Mouse (Mus musculus): ENCODE data around the gene Fbxl19. TPM values are rescaled to one million over a fixed set of nuclear protein-coding genes. Genes with fewer than 3 reads are reported as not detected.

Gene Fbxl19
- polyA plus RNA-seq, 1 experiment from 2014 or later: 2.2 TPM

DNA sequence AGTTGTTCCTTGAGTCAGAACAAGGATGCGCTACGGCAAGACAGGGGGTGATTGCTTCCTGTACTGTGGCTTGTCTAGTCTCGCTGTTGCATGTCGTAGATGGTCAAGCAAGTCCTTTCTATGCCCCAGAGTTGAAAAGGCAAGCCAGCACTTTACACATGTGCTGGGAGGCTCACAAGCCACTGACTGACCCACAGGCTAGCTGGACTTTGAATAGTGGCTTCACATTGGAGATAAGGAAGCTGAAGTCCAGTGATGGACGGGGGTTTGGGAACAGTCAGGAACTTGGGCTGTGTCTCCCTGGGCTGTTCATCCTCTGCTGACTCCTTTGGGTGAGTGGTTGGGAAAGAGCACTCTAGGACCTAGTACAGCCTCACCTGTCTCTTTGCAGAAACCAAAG is 7.3 kb downstream of the Fbxl19 start:
- H3K9me3 ChIP-seq (ENCODE audit: control insufficient read depth): no peaks in the 10 kb centered on the region
- H3K4me3 ChIP-seq (ENCODE audit: low read depth, low read length): no peak overlapping the region
- H3K27me3 ChIP-seq (replicated peaks; ENCODE audit: control insufficient read depth, insufficient read depth, low read length): no peaks in the 10 kb centered on the region
- H3K4me2 ChIP-seq (replicated peaks; ENCODE audit: low read depth): no peak overlapping the region
- H3K4me1 ChIP-seq (replicated peaks; ENCODE audit: control insufficient read depth, insufficient read depth, low read length): no peaks in the 10 kb centered on the region
- peaks cover 77% of the 10 kb centered on the region for H3K36me3 ChIP-seq (ENCODE audit: control insufficient read depth, insufficient read depth)
- 86% methylated on average over 5 of the region's 5 CpGs for WGBS
- TF ChIP-seq CTCF (IDR thresholded peaks at IDR 0.05; ENCODE audit: low read depth): no peak
- no peak overlapping the region for H3K27ac ChIP-seq (ENCODE audit: low read depth, low read length)
- ATAC-seq: no peak
- no peak overlapping the region for H3K9ac ChIP-seq (ENCODE audit: low read depth, low read length)

DNA sequence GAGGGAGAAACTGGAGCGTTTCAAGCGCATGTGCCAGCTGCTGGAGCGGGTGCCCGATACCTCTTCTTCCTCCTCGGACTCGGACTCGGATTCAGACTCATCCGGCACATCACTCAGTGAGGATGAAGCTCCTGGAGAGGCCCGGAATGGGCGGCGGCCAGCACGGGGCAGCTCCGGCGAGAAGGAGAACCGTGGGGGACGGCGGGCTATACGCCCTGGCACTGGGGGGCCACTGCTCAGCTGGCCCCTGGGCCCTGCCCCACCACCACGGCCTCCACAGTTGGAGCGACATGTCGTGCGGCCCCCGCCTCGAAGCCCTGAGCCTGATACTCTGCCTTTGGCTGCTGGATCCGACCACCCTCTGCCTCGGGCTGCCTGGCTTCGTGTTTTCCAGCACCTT is 7.7 kb downstream of the Fbxl19 start:
- 92% methylated on average over 27 of the region's 27 CpGs for WGBS
- no peaks in the 10 kb centered on the region for H3K9me3 ChIP-seq (ENCODE audit: control insufficient read depth)
- no peak for ATAC-seq

DNA sequence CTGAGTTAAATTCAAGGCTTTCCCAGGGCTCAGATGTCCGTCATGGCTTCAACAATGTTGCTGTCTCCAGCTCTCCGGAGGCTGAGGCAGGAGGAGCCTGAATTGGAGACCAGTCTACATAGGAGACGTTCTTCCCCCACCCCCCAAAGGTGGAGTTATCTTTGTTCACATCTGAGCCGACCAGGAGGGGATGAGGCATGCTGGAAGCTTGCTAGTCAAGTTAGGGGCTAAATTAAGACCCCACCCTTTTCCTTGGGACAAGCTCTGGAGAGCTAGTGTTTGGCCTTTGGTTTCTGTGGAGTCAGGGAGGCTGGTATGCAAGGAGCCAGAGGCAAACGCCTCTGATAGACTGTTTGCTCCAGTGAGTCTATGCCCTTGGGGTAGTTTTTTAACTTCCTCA is 8.8 kb downstream of the Fbxl19 start:
- TF ChIP-seq CTCF (IDR thresholded peaks at IDR 0.05; ENCODE audit: low read depth): no peak
- Histone ChIP-seq H3K9ac (ENCODE audit: low read depth, low read length) (no peak overlapping the region), H3K36me3 (ENCODE audit: control insufficient read depth, insufficient read depth) (peaks cover 89% of the 10 kb centered on the region), H3K9me3 (ENCODE audit: control insufficient read depth) (no peaks in the 10 kb centered on the region), H3K4me3 (ENCODE audit: low read depth, low read length) (no peak overlapping the region), H3K27ac (ENCODE audit: low read depth, low read length) (no peak overlapping the region), H3K4me1 (replicated peaks; ENCODE audit: control insufficient read depth, insufficient read depth, low read length) (no peaks in the 10 kb centered on the region), H3K27me3 (replicated peaks; ENCODE audit: control insufficient read depth, insufficient read depth, low read length) (no peaks in the 10 kb centered on the region), H3K4me2 (replicated peaks; ENCODE audit: low read depth) (no peak overlapping the region)
- WGBS: 54% methylated on average over 5 of the region's 5 CpGs
- no peak for ATAC-seq

More for the DNA sequence above, 7.7 kb downstream of the Fbxl19 start:
- H3K36me3 ChIP-seq (ENCODE audit: control insufficient read depth, insufficient read depth): peaks cover 81% of the 10 kb centered on the region
- no peak overlapping the region for H3K4me2 ChIP-seq (replicated peaks; ENCODE audit: low read depth)
- no peak overlapping the region for H3K27ac ChIP-seq (ENCODE audit: low read depth, low read length)
- no peak for TF ChIP-seq CTCF (IDR thresholded peaks at IDR 0.05; ENCODE audit: low read depth)
- no peaks in the 10 kb centered on the region for H3K27me3 ChIP-seq (replicated peaks; ENCODE audit: control insufficient read depth, insufficient read depth, low read length)
- H3K4me3 ChIP-seq (ENCODE audit: low read depth, low read length): no peak overlapping the region
- no peak overlapping the region for H3K9ac ChIP-seq (ENCODE audit: low read depth, low read length)
- no peaks in the 10 kb centered on the region for H3K4me1 ChIP-seq (replicated peaks; ENCODE audit: control insufficient read depth, insufficient read depth, low read length)

DNA sequence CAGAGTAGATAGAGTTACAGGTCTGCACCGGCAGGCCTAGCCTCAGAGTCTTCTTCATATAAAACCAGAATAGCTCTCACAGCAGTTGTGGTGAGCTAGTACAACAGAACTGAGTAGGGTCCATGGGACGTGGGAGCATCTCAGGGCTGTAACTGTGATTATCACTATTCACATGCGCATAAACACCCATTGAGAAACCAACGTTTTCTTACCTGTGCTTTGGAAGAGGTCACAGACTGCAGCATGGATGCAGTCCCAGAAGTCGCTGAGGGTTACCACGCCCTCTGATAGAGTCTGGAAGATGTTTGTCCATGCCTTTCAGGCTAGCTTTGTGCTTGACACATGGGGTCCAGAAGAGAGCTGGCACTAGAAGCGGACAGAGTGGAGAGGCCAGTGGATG is 9.4 kb downstream of the Fbxl19 start:
- TF ChIP-seq CTCF (IDR thresholded peaks at IDR 0.05; ENCODE audit: low read depth): no peak
- Histone ChIP-seq H3K4me2 (replicated peaks; ENCODE audit: low read depth) (no peak overlapping the region), H3K9ac (ENCODE audit: low read depth, low read length) (no peak overlapping the region), H3K4me3 (ENCODE audit: low read depth, low read length) (no peak overlapping the region), H3K36me3 (ENCODE audit: control insufficient read depth, insufficient read depth) (peaks cover 83% of the 10 kb centered on the region), H3K9me3 (ENCODE audit: control insufficient read depth) (no peaks in the 10 kb centered on the region), H3K4me1 (replicated peaks; ENCODE audit: control insufficient read depth, insufficient read depth, low read length) (no peaks in the 10 kb centered on the region), H3K27me3 (replicated peaks; ENCODE audit: control insufficient read depth, insufficient read depth, low read length) (no peaks in the 10 kb centered on the region), H3K27ac (ENCODE audit: low read depth, low read length) (no peak overlapping the region)
- no peak for ATAC-seq
- WGBS: 75% methylated on average over 7 of the region's 7 CpGs

DNA sequence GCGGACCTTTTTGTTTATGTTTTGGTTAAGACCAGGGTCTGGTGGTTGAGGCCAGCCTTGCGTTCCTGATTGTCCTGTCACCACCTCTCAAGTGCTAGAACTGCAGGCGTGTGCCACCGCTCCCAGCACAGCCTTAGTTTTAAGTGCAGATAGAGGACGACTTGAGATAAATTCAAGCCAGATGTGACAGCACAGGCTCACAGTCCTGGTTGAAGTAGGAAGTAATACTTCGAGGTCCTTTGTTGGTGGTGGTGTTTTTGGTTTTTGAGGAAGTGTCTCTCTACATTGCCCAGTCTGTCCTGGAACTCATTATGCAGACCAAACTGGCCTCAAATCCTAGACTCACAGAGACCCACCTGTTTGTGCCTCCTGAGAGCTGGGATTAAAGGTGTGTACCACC is 15.4 kb downstream of the Fbxl19 start:
- H3K36me3 ChIP-seq (ENCODE audit: control insufficient read depth, insufficient read depth): peaks cover 54% of the 10 kb centered on the region
- no peaks in the 10 kb centered on the region for H3K4me1 ChIP-seq (replicated peaks; ENCODE audit: control insufficient read depth, insufficient read depth, low read length)
- no peak for TF ChIP-seq CTCF (IDR thresholded peaks at IDR 0.05; ENCODE audit: low read depth)
- H3K4me2 ChIP-seq (replicated peaks; ENCODE audit: low read depth): no peak overlapping the region
- WGBS: 59% methylated on average over 6 of the region's 6 CpGs
- H3K4me3 ChIP-seq (ENCODE audit: low read depth, low read length): no peak overlapping the region
- H3K27me3 ChIP-seq (replicated peaks; ENCODE audit: control insufficient read depth, insufficient read depth, low read length): no peaks in the 10 kb centered on the region
- H3K9me3 ChIP-seq (ENCODE audit: control insufficient read depth): no peaks in the 10 kb centered on the region
- H3K27ac ChIP-seq (ENCODE audit: low read depth, low read length): no peak overlapping the region
- ATAC-seq: no peak
- H3K9ac ChIP-seq (ENCODE audit: low read depth, low read length): no peak overlapping the region

DNA sequence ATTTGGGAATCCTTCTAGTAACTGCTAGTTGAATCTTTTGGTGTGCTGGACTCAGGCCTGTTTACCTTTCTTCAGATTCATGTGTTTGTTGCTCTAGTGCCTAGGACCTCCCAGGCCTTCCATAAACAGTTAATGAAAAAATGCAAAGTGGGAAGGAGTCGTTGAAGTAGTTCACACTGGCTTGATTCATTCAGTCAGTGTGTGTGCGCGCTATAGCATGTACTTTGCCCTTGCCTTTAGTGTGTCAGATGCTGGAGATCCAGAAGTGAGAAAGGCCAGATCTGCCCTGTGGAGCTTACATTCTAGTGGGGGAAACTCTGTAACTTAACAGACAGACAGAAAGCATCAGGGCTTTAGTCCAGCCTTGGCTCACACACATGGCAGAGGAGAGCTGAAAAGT is 16.1 kb downstream of the Fbxl19 start:
- Histone ChIP-seq H3K4me1 (replicated peaks; ENCODE audit: control insufficient read depth, insufficient read depth, low read length) (no peaks in the 10 kb centered on the region), H3K27me3 (replicated peaks; ENCODE audit: control insufficient read depth, insufficient read depth, low read length) (no peaks in the 10 kb centered on the region), H3K4me2 (replicated peaks; ENCODE audit: low read depth) (no peak overlapping the region), H3K4me3 (ENCODE audit: low read depth, low read length) (no peak overlapping the region), H3K36me3 (ENCODE audit: control insufficient read depth, insufficient read depth) (peaks cover 48% of the 10 kb centered on the region), H3K9me3 (ENCODE audit: control insufficient read depth) (no peaks in the 10 kb centered on the region), H3K9ac (ENCODE audit: low read depth, low read length) (no peak overlapping the region), H3K27ac (ENCODE audit: low read depth, low read length) (peak overlapping the region; percentile 3; the same call in 1 of the 2 replicates)
- no peak for TF ChIP-seq CTCF (IDR thresholded peaks at IDR 0.05; ENCODE audit: low read depth)
- ATAC-seq: peak; percentile 22; the same call in 1 of the 2 replicates
- 34% methylated on average over 3 of the region's 3 CpGs for WGBS

DNA sequence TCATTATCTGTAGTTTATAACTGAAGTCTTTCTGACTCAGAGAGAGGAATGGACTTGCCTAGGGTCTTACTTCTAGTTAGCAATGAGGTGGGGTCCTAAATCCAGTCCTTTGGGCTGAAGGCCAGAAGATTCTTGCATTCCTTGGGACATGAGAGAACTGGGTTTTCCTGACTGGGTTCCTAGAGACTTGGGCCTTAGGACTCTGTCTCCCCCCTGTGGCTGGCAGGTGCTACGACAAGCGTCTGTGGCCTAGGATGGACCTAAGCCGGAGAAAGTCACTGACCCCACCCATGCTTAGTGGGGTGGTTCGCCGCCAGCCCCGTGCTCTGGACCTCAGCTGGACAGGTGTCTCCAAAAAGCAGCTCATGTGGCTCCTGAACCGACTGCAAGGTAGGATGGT is 16.7 kb downstream of the Fbxl19 start:
- no peaks in the 10 kb centered on the region for H3K9me3 ChIP-seq (ENCODE audit: control insufficient read depth)
- WGBS: 23% methylated on average over 7 of the region's 7 CpGs
- TF ChIP-seq CTCF (IDR thresholded peaks at IDR 0.05; ENCODE audit: low read depth): peak; percentile 98

More for the DNA sequence above, 16.7 kb downstream of the Fbxl19 start:
- Histone ChIP-seq H3K4me3 (ENCODE audit: low read depth, low read length) (no peak overlapping the region), H3K36me3 (ENCODE audit: control insufficient read depth, insufficient read depth) (peaks cover 50% of the 10 kb centered on the region), H3K9ac (ENCODE audit: low read depth, low read length) (no peak overlapping the region), H3K4me1 (replicated peaks; ENCODE audit: control insufficient read depth, insufficient read depth, low read length) (no peaks in the 10 kb centered on the region), H3K27me3 (replicated peaks; ENCODE audit: control insufficient read depth, insufficient read depth, low read length) (no peaks in the 10 kb centered on the region), H3K27ac (ENCODE audit: low read depth, low read length) (0 out of 2 replicates have a peak overlapping the region, but pooled peaks have one; percentile 3), H3K4me2 (replicated peaks; ENCODE audit: low read depth) (no peak overlapping the region)
- peak; percentile 56 for ATAC-seq
